ENCODE assay signal across 21 mouse cellular contexts in the genomic region with DNA sequence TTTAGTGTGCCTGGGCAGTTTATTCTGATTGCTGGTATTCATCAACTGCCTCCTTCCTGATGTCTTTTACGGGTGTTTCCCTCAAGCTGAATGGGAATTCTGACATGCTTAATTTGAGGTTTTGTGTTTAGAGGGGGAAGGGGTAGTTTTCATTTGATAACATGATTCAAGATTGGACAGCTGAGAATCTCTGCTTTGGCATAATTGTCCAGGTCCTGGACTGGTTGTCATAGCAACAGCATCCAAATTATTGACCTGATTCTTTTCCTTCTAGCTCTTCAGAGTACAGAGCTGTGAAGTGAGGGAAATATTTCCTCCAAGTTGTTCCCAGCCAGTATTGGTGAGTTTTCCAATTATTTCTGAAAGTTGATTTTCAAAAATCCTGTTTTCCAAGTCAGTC.
A peak's percentile ranks its signal among the peaks of the same experiment; 100 is the strongest.
DNase-seq lines count a peak whose midpoint lies in the region; ATAC-seq lines count a peak whose summit lies in the region.
"Had no signal": no experiment of that assay in that cellular context is flagged by ENCODE, and none has a peak within 500 bp of the region (broad histone marks: within the 10 kb centered on the region; RNA-seq: fewer than 3 reads in every experiment).

No protein-coding gene starts in this region.

- H3K27me3 ChIP-seq in neural tube, embryonic 11.5 days (ENCODE audit: control insufficient read depth, insufficient read depth, low read length) = no peaks in the 10 kb centered on the region
- no peaks in the 10 kb centered on the region for H3K27me3 ChIP-seq in intestine, embryonic 16.5 days (replicated peaks; ENCODE audit: control insufficient read depth, insufficient read depth, low read length)
- H3K27me3 ChIP-seq: embryonic facial prominence, embryonic 15.5 days; heart, embryonic 15.5 days; limb, embryonic 15.5 days; liver, embryonic 15.5 days; neural tube, embryonic 15.5 days had no signal

- WGBS in neural tube, embryonic 11.5 days = 48% methylated on average over 1 of the region's 1 CpGs
- WGBS in intestine, embryonic 16.5 days = 81% methylated on average over 1 of the region's 1 CpGs

- no peaks in the 10 kb centered on the region for H3K36me3 ChIP-seq in neural tube, embryonic 11.5 days (ENCODE audit: control insufficient read depth, insufficient read depth, low read length)
- H3K36me3 ChIP-seq in intestine, embryonic 16.5 days (ENCODE audit: control insufficient read depth, insufficient read depth, low read length) = no peaks in the 10 kb centered on the region
- H3K36me3 ChIP-seq: embryonic facial prominence, embryonic 15.5 days; heart, embryonic 15.5 days; limb, embryonic 15.5 days; liver, embryonic 15.5 days; neural tube, embryonic 15.5 days had no signal

- H3K9me3 ChIP-seq in neural tube, embryonic 11.5 days (ENCODE audit: control insufficient read depth, low read length) = no peaks in the 10 kb centered on the region
- H3K9me3 ChIP-seq in intestine, embryonic 16.5 days (ENCODE audit: control insufficient read depth, low read length) = no peaks in the 10 kb centered on the region
- H3K9me3 ChIP-seq: embryonic facial prominence, embryonic 15.5 days; heart, embryonic 15.5 days; limb, embryonic 15.5 days; liver, embryonic 15.5 days; neural tube, embryonic 15.5 days had no signal

- ATAC-seq in neural tube, embryonic 11.5 days (ENCODE audit: insufficient read depth, low FRiP score, low TSS enrichment) = 0 out of 2 replicates have a peak, but pooled peaks have one; percentile 27
- ATAC-seq in intestine, embryonic 16.5 days = no peak

- H3K4me3 ChIP-seq in neural tube, embryonic 11.5 days (ENCODE audit: low read depth, low read length) = no peak overlapping the region
- H3K4me3 ChIP-seq in intestine, embryonic 16.5 days (ENCODE audit: low read length) = no peak overlapping the region
- H3K4me3 ChIP-seq: embryonic facial prominence, embryonic 15.5 days; heart, embryonic 15.5 days; limb, embryonic 15.5 days; liver, embryonic 15.5 days; neural tube, embryonic 15.5 days had no signal

- H3K4me1 ChIP-seq in neural tube, embryonic 11.5 days (ENCODE audit: control insufficient read depth, insufficient read depth, low read length) = no peaks in the 10 kb centered on the region
- H3K4me1 ChIP-seq in intestine, embryonic 16.5 days (ENCODE audit: control insufficient read depth, insufficient read depth, low read length) = no peaks in the 10 kb centered on the region
- H3K4me1 ChIP-seq: embryonic facial prominence, embryonic 15.5 days; heart, embryonic 15.5 days; limb, embryonic 15.5 days; liver, embryonic 15.5 days had no signal

- no peak overlapping the region for H3K27ac ChIP-seq in neural tube, embryonic 11.5 days (ENCODE audit: low read depth, low read length)
- H3K27ac ChIP-seq in intestine, embryonic 16.5 days (ENCODE audit: low read length) = no peak overlapping the region
- H3K27ac ChIP-seq: embryonic facial prominence, embryonic 15.5 days; heart, embryonic 15.5 days; limb, embryonic 15.5 days; liver, embryonic 15.5 days; neural tube, embryonic 15.5 days had no signal

- H3K4me2 ChIP-seq in neural tube, embryonic 11.5 days (ENCODE audit: low read depth) = no peak overlapping the region
- no peak overlapping the region for H3K4me2 ChIP-seq in intestine, embryonic 16.5 days (ENCODE audit: low read depth, low read length)
- H3K4me2 ChIP-seq: embryonic facial prominence, embryonic 15.5 days; heart, embryonic 15.5 days; limb, embryonic 15.5 days; liver, embryonic 15.5 days; neural tube, embryonic 15.5 days had no signal

- peak; percentile 21 for DNase-seq in embryo, embryonic 10.5 days (ENCODE audit: low spot score)
- DNase-seq in embryo, embryonic 10 days (ENCODE audit: low spot score) = no peak
- DNase-seq in neural tube, embryonic 11.5 days (ENCODE audit: low spot score) = no peak
- no peak for DNase-seq in neural tube, embryonic 10.5 days (ENCODE audit: extremely low spot score, low spot score)
- DNase-seq in mesoderm, embryonic 11.5 days (ENCODE audit: low read depth, low spot score) = peak; percentile 23
- peak; percentile 62 for DNase-seq in retina, postnatal 1 day
- DNase-seq in cerebellum, postnatal 4 days (ENCODE audit: low spot score in 2 of 2) = no peak
- DNase-seq: adrenal gland, adult 8-10 months; cerebellum, adult 18-20 months; cerebellum, postnatal 36 days; gastrocnemius, postnatal 36 days; kidney, adult 2 months; kidney, postnatal 14 days; right cerebral cortex, postnatal 25 days; thymus, adult 2 months had no signal

- no peak overlapping the region for H3K9ac ChIP-seq in neural tube, embryonic 11.5 days (ENCODE audit: low read length)
- no peak overlapping the region for H3K9ac ChIP-seq in intestine, embryonic 16.5 days (ENCODE audit: low read depth, low read length)
- H3K9ac ChIP-seq: embryonic facial prominence, embryonic 15.5 days; heart, embryonic 15.5 days; limb, embryonic 15.5 days; liver, embryonic 15.5 days; neural tube, embryonic 15.5 days had no signal

Comparison
In these comparisons a context has a peak if more than half of its experiments do, and no peak if none do; other contexts are left out.
1. DNase-seq: peak in embryo, embryonic 10.5 days (single experiment), mesoderm, embryonic 11.5 days (single experiment) and retina, postnatal 1 day (single experiment); none in embryo, embryonic 10 days (single experiment), neural tube, embryonic 11.5 days (single experiment), neural tube, embryonic 10.5 days (single experiment) and cerebellum, postnatal 4 days (0 of 2).